Mouse (Mus musculus) C2C12 (cell line): Measurements from ENCODE around the gene Gm43552.
"Not testable (repeated sequence)": the region's sequence is repeated elsewhere in the genome, so short reads cannot be mapped to it uniquely, and the experiment has no call there.

Experiments
- CEBPB ChIP-seq: IDR thresholded peaks from one replicate; pipeline ENCODE4 v1.6.1; 2011; ENCODE audit warnings: low read depth, mild to moderate bottlenecking, control low read depth, moderate library complexity
- CTCF ChIP-seq: IDR thresholded peaks from one replicate; pipeline ENCODE4 v1.5.1; 2011; ENCODE audit not compliant: control insufficient read depth, insufficient read depth, insufficient read length
- FOSL1 ChIP-seq: IDR thresholded peaks from one replicate; pipeline ENCODE4 v1.8.0; 2011; ENCODE audit warnings: mild to moderate bottlenecking, low read length; ENCODE audit not compliant: poor library complexity, insufficient read depth, severe bottlenecking
- MAX ChIP-seq: IDR thresholded peaks from one replicate; pipeline ENCODE4 v1.6.1; 2011; ENCODE audit warnings: mild to moderate bottlenecking, control low read depth

- TF ChIP-seq CTCF, MAX, FOSL1, CEBPB: not testable (repeated sequence)
Measured at GRCm38 (mm10) chr5:65536068-65536465, 43.4 kb upstream of the Gm43552 start.
